ENCODE assay signal across 16 mouse cellular contexts in the genomic region with DNA sequence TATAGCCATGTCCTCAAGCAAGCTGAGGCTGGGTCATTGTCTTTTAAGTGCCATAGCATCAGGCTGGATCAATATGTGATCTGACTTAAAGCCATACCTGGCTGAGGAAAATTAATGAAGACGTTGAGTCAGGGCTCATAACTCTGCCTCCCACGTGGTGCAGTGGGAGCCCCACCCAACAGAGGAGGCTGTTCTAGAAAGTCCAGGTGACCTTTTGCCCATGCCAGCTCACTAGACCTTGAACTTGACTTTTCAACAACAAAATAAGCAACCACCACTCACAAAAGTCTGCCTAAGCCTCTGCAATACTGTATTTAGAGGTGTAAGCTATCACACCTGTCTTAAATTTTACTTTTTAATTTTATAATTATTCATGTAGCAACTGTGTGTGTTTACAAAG. TPM values are rescaled to one million over a fixed set of nuclear protein-coding genes. Genes with fewer than 3 reads are reported as not detected.
"Had no signal": no experiment of that assay in that cellular context is flagged by ENCODE, and none has a peak within 500 bp of the region (broad histone marks: within the 10 kb centered on the region; RNA-seq: fewer than 3 reads in every experiment).

No protein-coding gene starts in this region.

- DNase-seq: left cerebral cortex, postnatal 4 days; liver, embryonic 13.5 days; lung, adult 2 months; lung, postnatal 14 days; lung, postnatal 4 days; midbrain, embryonic 14.5 days; thymus, adult 18-20 months; thymus, postnatal 36 days had no signal

- H3K9me3 ChIP-seq: limb, embryonic 12.5 days; limb, embryonic 15.5 days; liver, embryonic 13.5 days had no signal

- H3K36me3 ChIP-seq: limb, embryonic 12.5 days; limb, embryonic 15.5 days; liver, embryonic 13.5 days had no signal

- H3K27ac ChIP-seq: hindbrain, postnatal 0 days; kidney, postnatal 0 days; limb, embryonic 12.5 days; limb, embryonic 15.5 days; liver, embryonic 13.5 days had no signal

- ATAC-seq: hindbrain, postnatal 0 days; inflammation-experienced regulatory T-cells, adult 6 months had no signal

- H3K4me3 ChIP-seq: limb, embryonic 12.5 days; limb, embryonic 15.5 days; liver, embryonic 13.5 days had no signal

- H3K9ac ChIP-seq: limb, embryonic 12.5 days; limb, embryonic 15.5 days; liver, embryonic 13.5 days had no signal

- H3K4me2 ChIP-seq: limb, embryonic 12.5 days; limb, embryonic 15.5 days; liver, embryonic 13.5 days; midbrain, embryonic 11.5 days had no signal

- H3K27me3 ChIP-seq: limb, embryonic 12.5 days; limb, embryonic 15.5 days; liver, embryonic 13.5 days had no signal

- H3K4me1 ChIP-seq: liver, embryonic 13.5 days had no signal

RNA-seq across cellular contexts. Expression of a gene that starts 24.9 kb away (rescaled TPM):
- total RNA-seq: megakaryocyte progenitor cell, adult 5-6 weeks; megakaryocyte-erythroid progenitor cell, adult 5-6 weeks had no signal
